Mouse (Mus musculus): ENCODE measurements around the gene 6330409D20Rik. TPM values are rescaled to one million over a fixed set of nuclear protein-coding genes. Genes with fewer than 3 reads are reported as not detected.

The 6330409D20Rik gene
- polyA plus RNA-seq, 1 experiment = not detected

- Histone ChIP-seq H3K36me3 (ENCODE audit: control insufficient read depth, insufficient read depth, low read length) (no peaks in the 10 kb centered on the region), H3K4me1 (ENCODE audit: control insufficient read depth, insufficient read depth, low read length) (no peaks in the 10 kb centered on the region), H3K4me3 (ENCODE audit: insufficient read depth, low read depth, low read length) (no peak overlapping the region), H3K27ac (ENCODE audit: insufficient read depth, low read depth, low read length) (no peak overlapping the region), H3K27me3 (replicated peaks; ENCODE audit: control insufficient read depth, insufficient read depth, low read length) (no peaks in the 10 kb centered on the region)
- TF ChIP-seq POLR2A (IDR thresholded peaks at IDR 0.05; ENCODE audit: low read depth, low read length) = no peak
- peak; percentile 62 for DNase-seq
- WGBS = 57% methylated on average over 19 of the region's 19 CpGs
Measured at GRCm38 (mm10) chr2:32768661-32769285, 28.0 kb upstream of the 6330409D20Rik start.

DNA sequence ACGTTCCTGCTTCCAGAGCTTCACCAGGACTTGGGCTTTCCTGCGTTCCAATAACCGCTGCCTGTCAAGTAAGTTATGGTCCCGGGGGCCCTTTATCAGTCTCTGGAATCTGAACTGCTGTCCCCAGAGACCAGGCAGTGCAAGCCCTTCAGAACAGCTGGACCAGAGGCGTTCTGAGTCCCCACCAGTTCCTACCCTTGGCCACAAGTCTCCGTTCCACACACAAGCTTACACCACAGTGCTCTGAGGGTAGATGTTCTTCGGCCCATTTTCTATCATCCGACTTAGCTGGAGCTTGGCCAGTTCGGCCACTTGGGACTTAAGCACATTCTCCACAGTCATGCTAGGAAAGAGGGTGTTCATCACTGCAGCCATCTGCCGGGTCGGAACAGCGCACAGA, 26.4 kb upstream of the 6330409D20Rik start:
- 74% methylated on average over 12 of the region's 12 CpGs for WGBS
- Histone ChIP-seq H3K27ac (ENCODE audit: insufficient read depth, low read depth, low read length) (no peak overlapping the region), H3K27me3 (replicated peaks; ENCODE audit: control insufficient read depth, insufficient read depth, low read length) (no peaks in the 10 kb centered on the region), H3K4me3 (ENCODE audit: insufficient read depth, low read depth, low read length) (no peak overlapping the region), H3K36me3 (ENCODE audit: control insufficient read depth, insufficient read depth, low read length) (no peaks in the 10 kb centered on the region), H3K4me1 (ENCODE audit: control insufficient read depth, insufficient read depth, low read length) (no peaks in the 10 kb centered on the region)
- DNase-seq = peak; percentile 57
- no peak for TF ChIP-seq CTCF (conservative IDR thresholded peaks at IDR 0.05; ENCODE audit: insufficient read depth, insufficient read length, low read depth, low read length)

GRCm38 (mm10) chr2:32763353-32763752, 22.5 kb upstream of the 6330409D20Rik start:
- WGBS = 85% methylated on average over 3 of the region's 3 CpGs
- TF ChIP-seq POLR2A (IDR thresholded peaks at IDR 0.05; ENCODE audit: low read depth, low read length) = no peak
- TF ChIP-seq CTCF (conservative IDR thresholded peaks at IDR 0.05; ENCODE audit: insufficient read depth, insufficient read length, low read depth, low read length) = 0 out of 2 replicates have a peak, but pooled peaks have one; percentile 31
- Histone ChIP-seq H3K27ac (ENCODE audit: insufficient read depth, low read depth, low read length) (no peak overlapping the region), H3K4me3 (ENCODE audit: insufficient read depth, low read depth, low read length) (no peak overlapping the region), H3K27me3 (replicated peaks; ENCODE audit: control insufficient read depth, insufficient read depth, low read length) (no peaks in the 10 kb centered on the region), H3K36me3 (ENCODE audit: control insufficient read depth, insufficient read depth, low read length) (no peaks in the 10 kb centered on the region), H3K4me1 (ENCODE audit: control insufficient read depth, insufficient read depth, low read length) (peaks cover 5% of the 10 kb centered on the region)
- no peak for DNase-seq

- WGBS = 64% methylated on average over 4 of the region's 4 CpGs
- DNase-seq = no peak
- H3K27ac ChIP-seq (ENCODE audit: insufficient read depth, low read depth, low read length) = no peak overlapping the region
- H3K27me3 ChIP-seq (replicated peaks; ENCODE audit: control insufficient read depth, insufficient read depth, low read length) = no peaks in the 10 kb centered on the region
- H3K4me1 ChIP-seq (ENCODE audit: control insufficient read depth, insufficient read depth, low read length) = peaks cover 5% of the 10 kb centered on the region
- H3K4me3 ChIP-seq (ENCODE audit: insufficient read depth, low read depth, low read length) = no peak overlapping the region
- TF ChIP-seq CTCF (conservative IDR thresholded peaks at IDR 0.05; ENCODE audit: insufficient read depth, insufficient read length, low read depth, low read length) = no peak
- TF ChIP-seq POLR2A (IDR thresholded peaks at IDR 0.05; ENCODE audit: low read depth, low read length) = no peak
- no peaks in the 10 kb centered on the region for H3K36me3 ChIP-seq (ENCODE audit: control insufficient read depth, insufficient read depth, low read length)
Measured at GRCm38 (mm10) chr2:32761859-32762258, 21.0 kb upstream of the 6330409D20Rik start.

DNA sequence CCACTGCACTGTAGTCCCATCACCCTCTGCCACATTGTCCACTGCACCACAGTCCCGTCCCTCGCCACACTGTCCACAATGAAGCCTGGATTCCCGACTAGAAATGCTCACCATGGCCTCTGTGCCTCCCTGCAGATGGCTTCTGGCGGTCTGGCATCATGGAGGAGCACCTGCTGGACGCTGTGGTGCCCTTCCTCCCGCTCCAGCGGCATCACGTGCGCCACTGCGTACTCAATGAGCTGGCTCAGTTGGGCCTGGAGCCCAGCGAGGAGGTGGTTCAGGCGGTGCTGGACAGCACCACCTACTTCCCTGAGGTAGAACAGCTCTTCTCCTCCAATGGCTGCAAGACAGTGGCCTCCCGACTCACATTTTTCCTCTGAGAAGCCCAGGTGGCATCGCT, 20.5 kb upstream of the 6330409D20Rik start:
- no peaks in the 10 kb centered on the region for H3K27me3 ChIP-seq (replicated peaks; ENCODE audit: control insufficient read depth, insufficient read depth, low read length)
- H3K27ac ChIP-seq (ENCODE audit: insufficient read depth, low read depth, low read length) = no peak overlapping the region
- no peak for DNase-seq
- WGBS = 93% methylated on average over 14 of the region's 14 CpGs
- no peak overlapping the region for H3K4me3 ChIP-seq (ENCODE audit: insufficient read depth, low read depth, low read length)
- peaks cover 5% of the 10 kb centered on the region for H3K4me1 ChIP-seq (ENCODE audit: control insufficient read depth, insufficient read depth, low read length)
- H3K36me3 ChIP-seq (ENCODE audit: control insufficient read depth, insufficient read depth, low read length) = no peaks in the 10 kb centered on the region
- no peak for TF ChIP-seq POLR2A (IDR thresholded peaks at IDR 0.05; ENCODE audit: low read depth, low read length)
- TF ChIP-seq CTCF (conservative IDR thresholded peaks at IDR 0.05; ENCODE audit: insufficient read depth, insufficient read length, low read depth, low read length) = no peak

DNA sequence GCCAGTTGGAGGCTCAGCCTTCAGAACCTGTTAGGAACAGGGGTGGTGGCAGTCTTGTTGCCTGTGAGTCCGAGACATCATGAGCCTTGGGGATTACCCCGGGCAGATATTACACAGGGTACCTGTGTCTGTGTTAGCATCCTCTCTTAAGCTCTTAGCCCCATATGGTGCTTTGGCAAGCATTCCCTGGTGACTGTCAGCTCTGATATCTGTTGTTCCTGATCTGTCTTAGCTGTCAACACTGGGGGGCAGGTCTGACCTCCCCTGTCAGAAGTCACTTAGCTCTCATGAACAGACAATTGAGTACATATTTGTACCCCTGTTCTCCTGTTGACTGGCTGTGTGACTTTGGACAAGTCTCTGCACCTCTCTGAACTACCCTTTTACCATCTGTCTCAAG, 18.2 kb upstream of the 6330409D20Rik start:
- Histone ChIP-seq H3K27ac (ENCODE audit: insufficient read depth, low read depth, low read length) (peak overlapping the region; percentile 18; the same call in 1 of the 2 replicates), H3K36me3 (ENCODE audit: control insufficient read depth, insufficient read depth, low read length) (no peaks in the 10 kb centered on the region; the same call in 1 of the 2 replicates), H3K4me3 (ENCODE audit: insufficient read depth, low read depth, low read length) (no peak overlapping the region), H3K27me3 (replicated peaks; ENCODE audit: control insufficient read depth, insufficient read depth, low read length) (no peaks in the 10 kb centered on the region), H3K4me1 (ENCODE audit: control insufficient read depth, insufficient read depth, low read length) (peaks cover 5% of the 10 kb centered on the region)
- no peak for TF ChIP-seq POLR2A (IDR thresholded peaks at IDR 0.05; ENCODE audit: low read depth, low read length)
- TF ChIP-seq CTCF (conservative IDR thresholded peaks at IDR 0.05; ENCODE audit: insufficient read depth, insufficient read length, low read depth, low read length) = no peak
- 94% methylated on average over 2 of the region's 2 CpGs for WGBS
- no peak for DNase-seq

GRCm38 (mm10) chr2:32758503-32758902, 17.7 kb upstream of the 6330409D20Rik start:
- DNase-seq = peak; percentile 54
- H3K27ac ChIP-seq (ENCODE audit: insufficient read depth, low read depth, low read length) = peak overlapping the region; percentile 18; the same call in 1 of the 2 replicates
- no peaks in the 10 kb centered on the region for H3K27me3 ChIP-seq (replicated peaks; ENCODE audit: control insufficient read depth, insufficient read depth, low read length)
- 39% methylated on average over 8 of the region's 8 CpGs for WGBS
- TF ChIP-seq CTCF (conservative IDR thresholded peaks at IDR 0.05; ENCODE audit: insufficient read depth, insufficient read length, low read depth, low read length) (no peak), POLR2A (IDR thresholded peaks at IDR 0.05; ENCODE audit: low read depth, low read length) (no peak)
- H3K4me3 ChIP-seq (ENCODE audit: insufficient read depth, low read depth, low read length) = no peak overlapping the region
- H3K4me1 ChIP-seq (ENCODE audit: control insufficient read depth, insufficient read depth, low read length) = peaks cover 5% of the 10 kb centered on the region
- no peaks in the 10 kb centered on the region; the same call in 1 of the 2 replicates for H3K36me3 ChIP-seq (ENCODE audit: control insufficient read depth, insufficient read depth, low read length)
